Mouse (Mus musculus) liver, postnatal 0 days (tissue): ENCODE measurements at regions not wholly inside any gene's neighbourhood (a gene's known extent, or its start where the extent isn't known, plus 50 kb on each side); places are given as distances from the start of the nearest gene placed in this dataset.

ENCODE experiments used
- ATAC-seq: fragments of 200-750 bp; cut with Nextera tagmentation; 2 replicates; pipeline ENCODE4 v1.8.0; 2017; ENCODE audit warnings: mild to moderate bottlenecking, moderate library complexity
- DNase-seq: peaks from one replicate; pipeline ENCODE4 v3.0.0-alpha.2; 2016
- H3K27ac ChIP-seq: fragments of 300-500 bp; sonication (generic); 2 replicates; pipeline ENCODE4 v1.5.1; 2014; ENCODE audit warnings: antibody characterized with exemption, moderate library complexity, mild to moderate bottlenecking, low read depth
- H3K27me3 ChIP-seq: fragments of 300-500 bp; sonication (generic); 2 replicates; pipeline ENCODE4 v1.6.1; 2014; ENCODE audit warnings: low read length, control low read depth, mixed read lengths; ENCODE audit not compliant: insufficient read depth
- H3K36me3 ChIP-seq: fragments of 300-500 bp; sonication (generic); replicated peaks from 2 replicates; pipeline ENCODE4 v1.6.1; 2014; ENCODE audit warnings: mild to moderate bottlenecking, control low read depth, low read length, moderate library complexity, mixed read lengths; ENCODE audit not compliant: insufficient read depth
- H3K4me1 ChIP-seq: fragments of 300-500 bp; sonication (generic); 2 replicates; pipeline ENCODE4 v1.6.1; 2014; ENCODE audit warnings: antibody characterized with exemption, mild to moderate bottlenecking, control low read depth; ENCODE audit not compliant: insufficient read depth
- H3K4me2 ChIP-seq: fragments of 300-500 bp; sonication (generic); 2 replicates; pipeline ENCODE4 v1.6.1; 2014; ENCODE audit warnings: low read depth, mild to moderate bottlenecking, low read length, moderate library complexity, mixed read lengths
- H3K4me3 ChIP-seq: fragments of 300-500 bp; sonication (generic); 2 replicates; pipeline ENCODE4 v1.5.1; 2014; ENCODE audit warnings: low read depth, low read length
- H3K9ac ChIP-seq: fragments of 300-500 bp; sonication (generic); replicated peaks from 2 replicates; pipeline ENCODE4 v1.6.1; 2014; ENCODE audit warnings: mild to moderate bottlenecking, moderate library complexity
- H3K9me3 ChIP-seq: fragments of 300-500 bp; sonication (generic); 2 replicates; pipeline ENCODE4 v1.6.1; 2016; ENCODE audit warnings: mild to moderate bottlenecking, control low read depth, low read length, mixed read lengths
- CTCF ChIP-seq: sonication (generic); IDR thresholded peaks from 2 replicates; pipeline ENCODE4 v1.5.1; 2016; ENCODE audit warnings: antibody characterized with exemption, low read depth
- EP300 ChIP-seq: IDR thresholded peaks from 2 replicates; pipeline ENCODE4 v1.6.1; 2016; ENCODE audit warnings: antibody characterized with exemption, low read depth, mild to moderate bottlenecking
- WGBS: fragments of 180-500 bp; shearing (Covaris S2); extraction: QIAGEN DNeasy Blood & Tissue Kit; methylation state at CpG from one replicate; pipeline ENCODE4 v1.1.7; 2014; ENCODE audit not compliant: insufficient replicate concordance; 5-methylcytosine and 5-hydroxymethylcytosine counted together

DNA sequence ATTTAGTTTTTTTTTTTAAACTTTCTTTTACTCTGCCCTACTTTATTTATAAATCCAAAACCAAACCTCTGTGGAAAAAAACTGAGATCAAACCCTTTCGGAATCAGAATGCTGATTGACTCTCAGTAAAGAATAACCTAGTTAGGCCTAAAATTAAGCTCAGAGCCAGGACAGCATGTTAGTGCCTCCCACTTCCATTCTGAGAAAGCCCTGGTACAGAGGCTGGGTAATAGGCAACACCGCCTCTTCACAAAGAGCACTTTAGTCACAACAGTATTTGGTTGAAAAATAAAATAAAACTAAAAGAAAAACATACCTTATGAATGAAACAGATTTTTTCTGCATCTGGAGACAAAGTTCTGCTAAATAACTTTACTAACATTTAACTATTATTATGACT lies 418.4 kb upstream of the Robo1 start:
- Histone ChIP-seq H3K4me3 (no peak overlapping the region), H3K4me2 (no peak overlapping the region), H3K9me3 (0 out of 2 replicates have a peak, but pooled peaks cover 3% of the 10 kb centered on the region), H3K4me1 (no peaks in the 10 kb centered on the region), H3K27ac (no peak overlapping the region), H3K36me3 (no peaks in the 10 kb centered on the region), H3K27me3 (no peaks in the 10 kb centered on the region), H3K9ac (no peak overlapping the region)
- WGBS = 73% methylated on average over 2 of the region's 2 CpGs
- ATAC-seq (no peak), DNase-seq (no peak)
- TF ChIP-seq EP300 (no peak), CTCF (no peak)

DNA sequence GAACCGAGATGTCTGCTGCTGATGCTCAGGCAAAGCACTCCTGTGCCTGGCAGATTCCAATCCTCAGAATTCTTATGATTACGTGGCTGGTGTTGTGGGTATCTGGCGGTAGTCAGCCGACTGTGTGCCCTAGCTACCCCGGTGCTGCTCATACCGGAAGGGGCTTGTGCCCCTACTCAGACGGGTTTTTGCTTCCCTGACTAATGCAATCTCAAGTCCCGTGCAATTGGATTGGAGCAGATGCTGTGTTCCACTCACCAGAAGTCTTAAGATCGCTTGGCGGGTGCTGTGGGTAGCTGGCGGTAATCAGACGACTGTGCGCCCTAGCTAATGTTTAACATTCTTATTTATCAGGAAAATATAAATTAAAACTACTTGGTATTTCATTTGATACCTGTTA lies 385.0 kb upstream of the Robo1 start:
- no peak overlapping the region for H3K9ac ChIP-seq
- DNase-seq = no peak
- no peaks in the 10 kb centered on the region for H3K36me3 ChIP-seq
- H3K9me3 ChIP-seq = no peaks in the 10 kb centered on the region
- H3K27me3 ChIP-seq = no peaks in the 10 kb centered on the region
- ATAC-seq = no peak
- no peak overlapping the region for H3K4me3 ChIP-seq
- WGBS = 85% methylated on average over 13 of the region's 13 CpGs
- no peak overlapping the region for H3K4me2 ChIP-seq
- no peak overlapping the region for H3K27ac ChIP-seq
- TF ChIP-seq EP300 (no peak), CTCF (no peak)
- H3K4me1 ChIP-seq = no peaks in the 10 kb centered on the region

DNA sequence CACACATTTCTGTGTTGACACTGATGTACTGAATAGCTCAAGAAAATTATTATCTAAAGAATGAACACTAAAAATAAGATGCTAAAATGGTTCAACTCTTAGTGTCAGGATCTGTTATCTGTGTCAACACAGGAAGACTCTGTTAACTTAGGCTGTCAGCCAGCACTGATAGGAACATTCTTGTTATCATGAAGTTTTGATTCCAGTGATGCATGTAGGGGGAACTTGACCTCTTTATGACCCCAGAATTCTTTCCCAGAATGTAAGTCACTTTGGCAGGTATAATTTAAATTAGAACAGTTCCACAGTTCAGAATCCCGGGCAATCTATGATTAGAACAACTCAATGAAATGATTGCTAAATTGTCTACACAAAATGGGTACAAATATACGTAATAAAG lies 363.9 kb upstream of the Robo1 start:
- H3K9me3 ChIP-seq = no peaks in the 10 kb centered on the region
- ATAC-seq = no peak

DNA sequence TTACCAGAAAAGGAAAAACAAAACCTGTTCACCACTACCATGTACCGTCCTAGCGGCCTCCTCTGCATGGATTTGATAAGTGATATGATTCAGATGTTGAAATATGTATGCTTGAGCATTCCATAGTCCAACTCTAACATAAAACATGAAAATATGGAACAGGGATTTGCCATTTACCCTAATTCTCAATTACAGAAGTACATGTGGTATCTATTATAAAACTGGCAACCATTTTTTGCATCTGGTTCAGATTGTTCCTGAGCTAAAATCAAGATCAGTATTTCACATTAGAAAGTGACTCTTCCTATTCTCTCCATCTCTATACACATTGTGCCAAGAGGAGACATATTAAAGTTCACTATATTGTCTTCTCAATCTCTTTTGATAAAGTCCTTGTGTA lies 363.3 kb upstream of the Robo1 start:
- DNase-seq = no peak

More for the DNA sequence above, 363.9 kb upstream of the Robo1 start:
- Histone ChIP-seq H3K4me1 (no peaks in the 10 kb centered on the region), H3K9ac (no peak overlapping the region), H3K4me3 (no peak overlapping the region), H3K4me2 (no peak overlapping the region), H3K36me3 (no peaks in the 10 kb centered on the region), H3K27me3 (no peaks in the 10 kb centered on the region), H3K27ac (no peak overlapping the region)
- DNase-seq = no peak
- TF ChIP-seq EP300 = no peak
- TF ChIP-seq CTCF = no peak
- WGBS = 73% methylated on average over 2 of the region's 2 CpGs

DNA sequence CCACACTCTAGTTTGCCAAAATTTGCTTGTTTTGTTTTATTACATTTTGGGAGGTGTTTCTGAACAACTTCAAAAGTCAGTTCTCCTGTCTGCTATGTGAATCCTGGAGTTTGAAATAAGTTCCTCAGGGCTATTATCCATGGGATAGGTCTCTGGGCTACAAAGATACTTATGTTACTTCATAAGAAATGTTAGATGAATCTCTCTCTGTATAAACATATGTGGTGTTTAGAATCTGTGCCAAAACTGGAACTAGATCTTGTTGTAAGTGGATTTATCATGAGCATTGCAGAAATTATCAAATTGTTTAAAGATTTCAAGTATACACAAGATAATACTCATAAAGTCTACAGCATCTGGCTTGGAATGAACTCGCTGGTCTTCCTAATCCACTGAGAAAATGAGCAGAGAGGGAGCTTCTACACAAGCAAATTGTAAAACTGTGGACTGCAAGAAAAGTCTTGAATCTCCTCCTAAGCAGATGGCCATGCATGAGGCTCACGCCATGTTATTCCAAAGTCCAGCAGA lies 355.2 kb upstream of the Robo1 start:
- no peaks in the 10 kb centered on the region for H3K9me3 ChIP-seq
- H3K27ac ChIP-seq = no peak overlapping the region
- no peak for DNase-seq
- H3K4me2 ChIP-seq = no peak overlapping the region
- H3K4me1 ChIP-seq = no peaks in the 10 kb centered on the region
- no peaks in the 10 kb centered on the region for H3K27me3 ChIP-seq
- H3K9ac ChIP-seq = no peak overlapping the region
- no peak overlapping the region for H3K4me3 ChIP-seq
- no peak for ATAC-seq
- no peaks in the 10 kb centered on the region for H3K36me3 ChIP-seq
- WGBS = 58% methylated on average over 2 of the region's 2 CpGs
- TF ChIP-seq EP300 (no peak), CTCF (no peak)

More for the DNA sequence above, 363.3 kb upstream of the Robo1 start:
- TF ChIP-seq CTCF (no peak), EP300 (no peak)
- WGBS = 80% methylated on average over 2 of the region's 2 CpGs
- Histone ChIP-seq H3K4me3 (no peak overlapping the region), H3K9ac (no peak overlapping the region), H3K36me3 (no peaks in the 10 kb centered on the region), H3K4me1 (no peaks in the 10 kb centered on the region), H3K4me2 (no peak overlapping the region), H3K27me3 (no peaks in the 10 kb centered on the region), H3K9me3 (no peaks in the 10 kb centered on the region), H3K27ac (no peak overlapping the region)
- ATAC-seq = no peak

DNA sequence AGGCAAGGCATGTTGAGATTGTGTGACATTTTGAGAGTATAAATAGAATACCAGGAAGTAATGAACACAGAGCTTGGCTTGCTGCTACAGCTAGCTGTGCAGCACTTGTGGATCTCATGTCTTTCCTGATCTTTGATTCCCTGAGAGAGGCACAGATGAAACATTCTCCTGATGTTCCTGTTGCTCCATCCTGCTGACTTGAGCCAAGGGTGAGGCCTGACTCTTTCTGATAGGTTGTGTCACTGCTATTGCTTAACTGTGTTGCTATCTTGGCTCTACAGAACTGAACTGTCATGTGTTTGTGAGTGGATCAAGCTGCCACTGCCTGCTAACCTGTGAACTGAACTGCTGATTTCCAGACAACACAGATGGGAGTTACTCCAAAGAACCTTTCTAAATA lies 344.5 kb upstream of the Robo1 start:
- TF ChIP-seq CTCF (no peak), EP300 (no peak)
- DNase-seq (no peak), ATAC-seq (no peak)
- Histone ChIP-seq H3K4me1 (no peaks in the 10 kb centered on the region), H3K4me3 (no peak overlapping the region), H3K9me3 (no peaks in the 10 kb centered on the region; the same call in 1 of the 2 replicates), H3K4me2 (no peak overlapping the region), H3K9ac (no peak overlapping the region), H3K27ac (no peak overlapping the region), H3K36me3 (no peaks in the 10 kb centered on the region), H3K27me3 (no peaks in the 10 kb centered on the region)

DNA sequence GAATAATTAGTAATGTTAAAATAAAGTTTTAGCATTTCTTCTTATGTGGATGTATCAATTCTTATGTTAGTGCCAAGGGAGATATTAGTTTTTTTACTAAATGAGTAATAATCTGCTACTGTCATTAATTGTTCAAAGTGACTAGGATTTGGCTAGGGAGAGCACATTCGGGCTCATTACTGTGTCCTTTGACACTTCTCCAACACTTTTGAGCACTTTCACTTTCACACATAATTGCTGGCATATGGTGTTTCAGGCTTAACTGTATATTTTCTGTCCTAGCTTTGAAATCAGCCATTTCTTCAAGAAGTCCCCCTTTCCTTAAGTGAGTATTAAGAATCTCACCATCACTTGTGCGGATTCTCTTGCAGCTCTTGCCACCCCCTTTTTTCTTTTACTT lies 334.3 kb upstream of the Robo1 start:
- H3K9me3 ChIP-seq = no peaks in the 10 kb centered on the region
- no peaks in the 10 kb centered on the region for H3K4me1 ChIP-seq
- no peaks in the 10 kb centered on the region for H3K36me3 ChIP-seq
- H3K4me3 ChIP-seq = no peak overlapping the region
- DNase-seq (no peak), ATAC-seq (no peak)
- no peaks in the 10 kb centered on the region for H3K27me3 ChIP-seq
- 61% methylated on average over 2 of the region's 2 CpGs for WGBS
- no peak overlapping the region for H3K4me2 ChIP-seq
- H3K27ac ChIP-seq = no peak overlapping the region
- no peak for TF ChIP-seq CTCF
- no peak for TF ChIP-seq EP300
- H3K9ac ChIP-seq = no peak overlapping the region
